Mouse (Mus musculus) cerebellum, adult 11 months (tissue): ENCODE measurements around the gene Ptprd.
"Not testable (repeated sequence)": the region's sequence is repeated elsewhere in the genome, so short reads cannot be mapped to it uniquely, and the experiment has no call there.

Source experiments
- DNase-seq: peaks from one replicate; pipeline ENCODE4 v3.0.0; 2022

Ptprd gene

GRCm38 (mm10) chr4:77880213-77880612 is 331.5 kb downstream of the Ptprd start:
- DNase-seq: no peak

DNA sequence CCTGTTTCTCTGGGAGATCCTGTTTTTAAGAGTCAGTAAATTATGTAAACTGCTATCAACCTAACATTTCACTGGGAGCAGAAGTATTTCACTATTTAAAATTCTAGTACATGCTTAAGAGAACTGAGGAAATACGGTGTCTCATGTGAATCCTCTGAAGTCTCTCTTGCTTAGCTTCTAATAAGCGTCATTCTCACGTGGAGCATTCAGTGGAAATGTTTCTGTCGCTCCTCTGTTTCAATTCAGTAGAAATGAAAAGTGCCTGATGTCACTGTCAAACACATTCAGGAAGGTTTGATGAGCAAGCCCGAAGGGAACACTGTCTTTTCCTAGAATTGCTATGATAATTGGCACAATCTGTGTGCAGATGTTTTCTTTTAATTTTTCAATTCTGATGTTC is 350.5 kb downstream of the Ptprd start:
- DNase-seq: no peak

DNA sequence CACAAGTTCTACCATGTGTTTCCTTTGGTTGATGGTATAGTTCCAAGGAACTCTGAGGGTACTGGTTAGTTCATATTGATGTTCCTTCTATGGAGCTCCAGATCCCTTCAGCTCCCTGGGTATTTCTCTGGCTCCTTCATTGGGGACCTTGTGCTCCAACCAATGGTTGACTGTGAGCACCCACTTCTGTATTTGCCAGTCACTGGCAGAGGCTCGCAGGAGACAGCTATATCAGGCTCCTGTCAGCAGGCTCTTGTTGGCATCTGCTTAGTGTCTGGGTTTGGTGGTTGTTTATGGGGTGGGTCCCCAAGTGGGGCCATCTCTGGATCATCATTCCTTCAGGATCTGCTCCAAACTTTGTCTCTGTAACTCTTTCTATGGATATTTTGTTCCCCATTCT is 414.4 kb downstream of the Ptprd start:
- not testable (repeated sequence) for DNase-seq

- no peak for DNase-seq
Measured at GRCm38 (mm10) chr4:77777237-77777636, 434.5 kb downstream of the Ptprd start.

- DNase-seq: no peak
Measured at GRCm38 (mm10) chr4:77763790-77764189, 448.0 kb downstream of the Ptprd start.

- no peak for DNase-seq
Measured at GRCm38 (mm10) chr4:77743391-77743790, 468.4 kb downstream of the Ptprd start.

DNA sequence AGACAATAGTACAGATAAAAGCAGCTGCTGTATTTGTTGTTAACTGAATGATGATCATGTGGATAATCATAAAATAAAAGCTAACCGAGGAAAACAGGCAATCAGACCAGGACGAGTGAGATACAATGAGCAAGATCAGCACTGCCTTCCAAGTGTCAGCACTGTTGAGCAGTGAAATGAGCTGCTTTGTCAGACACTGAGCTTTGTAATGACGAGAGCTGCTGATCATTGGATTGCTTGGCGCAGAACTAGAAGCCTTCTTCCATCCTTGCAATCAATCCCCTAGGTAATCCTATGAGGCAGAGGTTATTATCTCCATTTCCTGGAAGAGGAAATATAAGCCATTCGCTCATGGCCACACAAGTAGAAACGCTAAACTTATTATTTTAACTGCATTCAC is 489.9 kb downstream of the Ptprd start:
- no peak for DNase-seq

- DNase-seq: no peak
Measured at GRCm38 (mm10) chr4:77717792-77718191, 494.0 kb downstream of the Ptprd start.

DNA sequence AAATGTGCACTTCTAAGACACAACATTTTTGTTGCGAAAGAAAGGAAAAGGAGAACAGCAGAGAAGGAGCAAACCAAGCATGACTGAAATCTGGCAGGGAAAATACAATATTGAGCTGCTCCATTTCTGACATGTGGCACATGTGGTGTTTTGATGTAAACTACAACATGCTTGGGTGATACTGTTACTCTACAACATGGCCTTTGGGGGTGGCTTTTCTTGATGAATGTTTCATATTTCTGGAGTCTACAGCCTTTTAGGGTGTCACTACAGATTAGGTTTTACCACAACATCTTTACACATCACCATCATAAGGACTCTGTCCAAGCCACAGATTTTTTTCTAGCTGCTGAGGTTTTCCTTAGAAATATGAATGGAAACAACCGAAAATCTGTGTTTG is 501.5 kb downstream of the Ptprd start:
- no peak for DNase-seq

DNA sequence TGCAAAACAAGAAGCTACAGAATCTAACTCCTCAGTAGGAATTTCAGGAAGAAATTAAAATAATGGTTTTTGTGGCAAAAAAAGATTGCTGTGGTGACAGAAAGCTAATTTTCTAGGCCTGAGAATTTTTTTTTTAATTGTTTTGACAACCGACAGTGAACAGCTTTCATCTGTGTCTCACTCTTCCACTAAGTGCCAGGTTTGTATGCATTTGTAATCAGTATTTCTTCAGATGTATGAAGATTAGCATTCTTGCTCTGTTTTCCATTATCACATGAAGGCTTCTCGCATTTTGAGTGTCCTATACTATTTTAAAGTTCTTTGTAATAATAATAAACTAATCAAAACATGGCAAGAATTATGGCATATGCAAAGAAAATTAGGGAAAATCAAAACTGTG is 513.5 kb downstream of the Ptprd start:
- DNase-seq: no peak

DNA sequence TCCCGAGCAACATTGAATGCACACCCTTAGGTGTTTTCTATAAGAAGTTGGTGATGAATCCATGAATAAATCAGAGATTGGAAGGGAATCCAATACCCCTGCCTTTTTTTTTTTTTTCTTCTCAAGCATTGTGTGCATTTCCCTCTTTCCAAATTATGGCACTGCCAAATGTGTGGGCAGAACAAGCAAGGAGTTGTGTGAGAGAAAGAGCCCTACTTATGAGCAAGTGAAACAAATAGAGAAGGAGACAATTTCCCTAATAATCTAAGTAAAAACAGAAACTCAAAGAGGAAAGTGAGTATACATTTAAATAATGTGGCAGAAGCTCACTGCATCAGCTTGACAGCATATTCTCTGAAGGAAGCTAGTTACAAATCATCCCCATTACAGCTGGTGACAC is 536.0 kb downstream of the Ptprd start:
- no peak for DNase-seq

DNA sequence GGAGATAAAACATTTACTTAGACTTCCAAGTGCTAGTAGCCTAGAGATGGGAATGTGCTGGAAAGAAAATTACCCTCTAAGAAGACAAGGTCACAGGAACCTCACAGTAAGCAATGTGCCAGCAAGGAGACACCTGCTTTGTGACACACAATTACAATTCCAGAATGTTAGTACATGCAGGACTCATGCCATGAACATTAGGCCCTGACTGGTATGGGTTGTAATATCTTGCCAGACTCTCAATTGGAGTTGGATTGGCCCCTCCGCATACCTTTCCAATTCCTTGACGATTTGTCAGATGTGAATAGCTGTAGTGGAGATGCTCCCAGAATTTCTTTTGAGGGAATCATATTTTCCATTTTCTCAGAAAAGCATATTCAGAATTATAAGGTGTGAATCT is 547.0 kb downstream of the Ptprd start:
- DNase-seq: no peak

DNA sequence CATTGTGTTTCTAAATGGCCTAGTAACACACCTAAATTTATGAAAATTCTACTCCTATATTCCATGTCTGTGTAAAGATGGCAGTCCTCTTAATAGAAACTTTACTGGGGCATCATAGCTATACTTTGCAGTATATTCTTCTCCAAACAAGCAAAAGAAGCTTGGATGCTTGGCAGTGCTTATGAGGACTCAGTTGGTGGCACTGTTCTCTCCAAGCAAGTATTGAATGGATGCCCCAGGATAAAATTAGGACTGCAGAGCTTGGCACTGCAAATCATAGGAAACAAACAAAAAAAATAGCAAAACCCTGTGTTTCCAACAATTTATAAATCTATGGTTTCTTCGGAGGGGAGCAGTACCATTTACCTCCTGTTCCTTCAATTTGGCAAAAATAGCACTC is 549.5 kb downstream of the Ptprd start:
- DNase-seq: no peak

GRCm38 (mm10) chr4:77655669-77656068 is 556.1 kb downstream of the Ptprd start:
- DNase-seq: no peak

DNA sequence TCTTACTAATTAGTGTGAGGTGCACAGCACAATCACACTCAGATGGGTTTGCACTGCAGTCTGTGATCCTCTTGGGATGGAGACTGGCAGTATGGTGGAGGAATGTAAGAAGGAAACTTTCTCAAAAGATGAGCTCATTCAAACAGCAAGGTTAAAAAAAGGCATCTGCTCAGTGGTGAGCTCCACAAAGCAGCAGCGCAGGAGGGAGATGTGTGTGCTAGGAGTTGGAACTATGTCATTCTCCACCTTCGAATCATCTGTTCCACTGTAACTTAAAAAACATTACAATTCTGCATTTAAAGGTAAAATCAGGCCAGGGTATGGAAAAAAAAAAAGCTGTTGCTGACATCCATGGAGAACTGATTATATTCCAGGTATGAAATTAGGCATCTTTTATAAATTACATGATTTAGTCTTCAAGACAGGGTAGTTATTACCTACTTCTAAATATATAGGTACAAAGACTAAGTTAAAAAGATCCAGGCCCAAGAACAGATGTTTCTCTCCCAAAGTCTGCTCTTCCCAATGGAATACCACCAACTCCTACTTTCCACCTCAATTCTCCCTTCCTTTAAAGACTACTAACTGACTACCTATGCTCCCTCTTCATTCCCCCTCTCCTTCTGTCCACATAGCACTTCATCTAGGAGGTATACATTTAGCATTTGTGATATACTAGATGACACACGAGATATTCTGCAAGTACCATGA is 562.0 kb downstream of the Ptprd start:
- DNase-seq: no peak

- no peak for DNase-seq
Measured at GRCm38 (mm10) chr4:77648911-77649310, 562.9 kb downstream of the Ptprd start.

GRCm38 (mm10) chr4:77647451-77648137 is 564.2 kb downstream of the Ptprd start:
- no peak for DNase-seq

DNA sequence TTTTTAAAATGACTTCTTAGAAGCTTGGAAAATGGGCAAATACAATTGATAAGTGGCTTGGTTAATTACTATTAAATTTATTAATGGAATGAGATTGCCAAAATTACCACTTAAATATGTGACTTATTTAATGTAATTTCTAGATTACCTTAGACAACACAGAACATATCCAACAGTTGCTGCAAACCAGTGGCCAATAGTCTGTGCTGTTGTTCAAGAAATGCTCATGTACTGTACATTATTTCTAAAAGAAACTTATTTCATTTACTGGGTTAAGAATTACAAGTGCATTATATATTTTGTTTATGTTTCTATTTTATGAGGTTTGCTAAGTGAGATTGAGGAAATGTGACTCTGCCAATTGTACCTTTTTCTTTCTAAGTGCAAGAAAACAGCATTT is 567.3 kb downstream of the Ptprd start:
- DNase-seq: no peak

DNA sequence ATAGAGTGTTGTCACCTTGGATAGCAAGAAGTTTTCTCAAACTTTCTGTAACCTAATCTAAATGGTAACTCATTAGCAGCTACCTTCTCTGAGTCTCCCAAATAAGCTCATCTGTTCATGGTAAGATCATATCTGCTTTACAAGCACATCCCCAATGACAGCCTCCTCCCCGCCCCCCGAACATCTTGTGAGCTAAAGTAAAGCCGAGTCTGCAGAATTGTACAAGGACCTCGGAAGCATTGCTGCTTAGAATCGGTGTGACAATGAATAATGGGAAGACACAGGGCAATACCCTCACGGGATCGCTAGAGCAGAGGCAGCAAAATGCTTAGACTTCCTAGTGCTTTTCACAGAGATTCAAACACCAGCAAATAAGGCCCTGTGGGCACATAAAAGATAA is 571.7 kb downstream of the Ptprd start:
- no peak for DNase-seq

DNA sequence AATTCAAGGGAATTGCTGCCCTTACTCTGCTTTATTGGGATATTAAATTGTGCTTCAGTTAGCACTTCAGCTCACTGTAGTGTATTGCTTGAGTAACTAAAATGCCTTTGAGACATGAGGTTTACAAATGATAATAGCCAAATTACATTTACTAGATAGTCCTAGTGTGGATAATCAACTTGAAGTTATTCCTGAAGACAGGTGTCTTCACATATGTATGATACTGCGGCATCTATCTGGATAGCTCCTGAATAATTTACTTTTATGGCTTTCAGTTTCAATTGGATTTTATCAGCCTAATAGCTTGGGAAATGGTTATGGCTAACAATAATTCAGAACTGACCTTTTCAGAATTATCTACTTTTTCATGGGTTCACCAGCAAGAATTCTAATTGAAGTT is 598.6 kb downstream of the Ptprd start:
- DNase-seq: no peak

DNA sequence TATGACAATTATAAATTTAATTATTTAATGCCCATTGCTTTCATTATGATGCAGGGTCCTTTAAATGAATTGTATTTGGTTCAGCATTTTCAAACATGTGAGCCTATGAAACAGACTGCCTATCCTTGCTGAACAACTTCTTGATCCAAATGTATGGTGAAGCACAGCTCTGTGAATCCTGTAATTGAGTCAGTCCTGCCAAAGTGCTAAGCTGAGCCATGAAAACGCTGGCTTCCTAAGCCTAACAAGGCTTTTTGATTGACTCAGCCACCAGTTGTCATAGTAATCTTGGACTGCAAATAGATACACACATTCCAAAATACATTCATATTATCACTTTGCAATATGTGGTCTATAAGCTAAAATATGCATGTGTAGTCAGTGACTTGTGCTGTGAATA is 625.1 kb downstream of the Ptprd start:
- DNase-seq: no peak

GRCm38 (mm10) chr4:77586222-77586621 is 625.5 kb downstream of the Ptprd start:
- DNase-seq: no peak

DNA sequence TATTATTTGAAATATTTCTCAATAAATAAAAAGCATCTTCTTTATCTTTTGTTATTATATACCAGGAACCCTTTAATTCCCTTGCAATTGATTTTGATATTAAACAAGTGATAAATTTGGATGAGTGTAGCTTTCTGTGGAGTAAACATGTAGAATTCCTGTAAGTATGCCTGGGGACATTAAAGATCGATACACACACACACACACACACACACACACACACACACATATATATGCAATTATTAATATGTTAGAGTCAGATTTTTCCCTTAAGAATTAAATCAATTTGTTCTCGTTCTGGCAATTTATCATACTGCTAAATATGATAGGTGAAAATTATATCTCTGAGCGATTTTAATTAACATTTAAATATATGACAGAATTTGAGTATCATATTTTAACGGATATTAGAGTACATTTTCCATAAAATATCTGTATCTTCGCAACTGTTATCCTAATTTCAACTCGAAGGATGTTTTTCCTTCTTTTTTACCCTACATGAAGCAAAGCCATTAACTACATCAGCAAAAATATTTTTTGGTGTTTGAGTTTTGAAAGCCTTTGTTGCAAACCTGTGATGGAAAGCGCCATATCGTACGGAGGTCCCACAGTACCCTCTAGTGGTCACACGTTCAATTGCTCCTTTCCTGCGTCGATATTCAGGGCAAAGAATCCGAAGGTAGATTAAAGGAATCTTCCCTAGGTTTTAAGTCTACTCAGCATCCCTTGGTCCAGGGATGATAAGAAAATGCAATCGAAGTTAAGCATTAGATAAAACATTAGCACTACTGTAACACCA is 653.2 kb downstream of the Ptprd start:
- DNase-seq: peak; percentile 20

GRCm38 (mm10) chr4:77555841-77556240 is 655.9 kb downstream of the Ptprd start:
- DNase-seq: no peak
